Mouse (Mus musculus) 3T3-L1 (cell line): ENCODE measurements around the gene Mms19.
A peak's percentile ranks its signal among the peaks of the same experiment; 100 is the strongest.

ENCODE experiments used
- DNase-seq: peaks from one replicate; pipeline ENCODE4 v3.0.0-alpha.2; 2015; ENCODE audit warnings: low read depth, low spot score

Mms19 gene

DNA sequence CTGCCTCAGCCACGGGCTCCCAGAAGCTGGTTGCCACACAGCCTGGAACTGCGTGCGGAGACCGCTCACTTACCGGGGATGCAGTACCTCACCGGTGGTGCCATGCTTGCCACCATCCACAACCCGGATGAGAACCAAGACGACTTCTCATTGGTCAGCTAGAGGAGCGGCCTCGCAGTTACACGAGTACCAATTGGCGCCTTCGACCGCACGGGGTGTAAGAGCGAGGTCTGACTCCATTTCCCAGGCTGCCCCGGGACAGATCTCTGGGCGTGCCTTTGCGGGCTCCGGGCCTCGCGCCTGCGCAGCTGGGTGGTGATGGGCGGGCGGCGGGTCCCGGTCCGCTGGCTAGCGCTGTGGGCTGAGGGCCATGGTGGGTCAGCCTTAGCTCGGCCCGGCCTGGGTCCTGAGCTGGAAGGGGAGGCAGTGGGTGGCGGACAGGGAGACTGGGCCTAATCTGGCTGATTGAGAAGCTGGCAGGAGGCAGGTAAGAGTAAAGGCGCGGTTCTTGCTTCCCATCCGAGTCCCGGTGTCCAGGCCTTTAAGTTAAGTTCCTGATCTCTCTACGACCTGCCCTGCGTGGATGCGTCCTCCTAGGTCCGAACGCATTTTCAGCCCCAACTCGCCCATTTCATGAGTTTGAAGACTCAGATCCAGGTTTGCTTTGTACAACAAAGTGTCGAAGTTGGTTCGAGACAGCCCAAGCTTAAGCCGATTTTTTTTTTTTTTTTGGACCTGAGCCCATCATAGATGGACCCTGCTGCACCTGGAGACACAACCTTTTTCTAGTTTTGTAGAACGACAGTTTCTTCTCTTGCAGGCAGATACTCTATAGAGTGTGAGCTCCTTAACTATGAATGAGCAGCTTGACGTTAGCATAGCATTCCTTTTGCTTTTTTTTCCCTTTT is 47.5 kb downstream of the Mms19 start, which contains the start of the genes Exosc1 and Zdhhc16:
Gene Exosc1, minus strand, starts transcription at position 245 of the 908 bp plus-strand sequence.
Gene Zdhhc16, plus strand, starts transcription at position 302 of the 908 bp plus-strand sequence.
- peak; percentile 100 for DNase-seq

DNA sequence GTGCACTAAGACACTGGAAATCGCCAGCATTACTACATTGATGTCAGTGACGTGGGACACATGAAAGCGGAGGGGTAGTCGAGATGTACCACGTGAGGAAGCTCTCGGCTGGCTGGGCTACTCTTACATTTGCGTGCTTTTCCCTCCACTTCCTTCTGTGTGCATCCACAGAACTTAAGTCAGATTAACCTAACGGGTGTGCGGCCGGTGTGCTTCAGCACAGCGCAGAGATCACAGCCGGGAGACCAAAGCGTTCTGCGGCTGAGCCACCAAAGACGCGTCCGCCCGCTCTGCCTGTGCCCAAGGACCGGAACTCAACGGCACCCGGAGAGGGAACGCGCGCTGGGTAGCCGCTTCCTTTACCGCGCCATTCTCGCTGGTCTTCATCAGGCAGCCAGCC is 48.3 kb downstream of the Mms19 start:
- DNase-seq = peak; percentile 45

DNA sequence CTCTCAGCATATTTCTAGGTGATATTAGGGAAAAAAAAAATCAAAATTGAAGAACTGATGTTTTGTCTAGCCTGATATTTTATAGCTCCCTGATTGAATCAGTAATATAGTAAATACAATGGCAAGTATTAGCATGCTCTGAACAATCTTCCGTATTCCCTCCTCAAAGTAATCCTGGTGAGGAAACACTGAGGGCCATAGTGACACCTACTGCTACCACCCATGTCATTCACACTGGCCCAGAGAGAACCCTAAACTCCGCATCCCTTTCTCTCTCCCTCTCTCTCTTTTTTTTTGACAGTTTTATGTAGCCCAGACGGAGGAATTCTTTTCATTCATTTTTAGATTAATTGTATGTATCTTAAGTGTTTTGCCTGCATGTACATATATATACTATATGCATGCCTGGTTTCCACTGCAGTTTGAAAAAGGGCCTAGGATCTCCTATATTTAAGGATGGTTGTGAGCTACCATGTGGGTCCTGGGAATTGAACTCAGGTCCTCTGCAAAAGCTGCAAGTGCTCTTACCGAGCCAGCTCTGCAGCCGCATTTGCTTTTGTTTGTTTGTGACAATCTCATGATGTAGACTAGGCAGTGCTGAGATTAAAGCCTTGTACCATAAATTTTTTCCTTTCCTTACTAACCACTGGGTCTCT is 60.4 kb downstream of the Mms19 start:
- DNase-seq = no peak

DNA sequence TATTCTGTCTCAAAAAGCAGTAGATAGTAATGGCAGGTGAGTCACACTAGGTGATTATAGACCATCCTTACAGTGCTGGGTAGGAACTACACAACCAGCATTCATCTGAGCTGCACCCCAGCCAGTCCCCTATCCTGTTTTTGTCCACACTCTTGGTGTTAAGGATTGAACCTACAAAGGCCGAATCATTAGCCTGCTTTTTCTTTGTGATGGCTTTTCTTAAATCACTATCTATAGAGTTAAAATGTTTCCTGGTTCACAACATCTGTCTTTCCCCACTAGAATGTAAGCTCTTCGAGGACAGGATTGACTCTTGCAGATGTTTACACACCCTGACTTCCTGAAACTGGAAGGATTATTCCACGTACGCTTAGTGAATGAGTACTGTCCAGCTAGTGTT is 61.5 kb downstream of the Mms19 start:
- no peak for DNase-seq

- DNase-seq = no peak
Observed at GRCm38 (mm10) chr19:41916853-41917252, 64.1 kb downstream of the Mms19 start.

DNA sequence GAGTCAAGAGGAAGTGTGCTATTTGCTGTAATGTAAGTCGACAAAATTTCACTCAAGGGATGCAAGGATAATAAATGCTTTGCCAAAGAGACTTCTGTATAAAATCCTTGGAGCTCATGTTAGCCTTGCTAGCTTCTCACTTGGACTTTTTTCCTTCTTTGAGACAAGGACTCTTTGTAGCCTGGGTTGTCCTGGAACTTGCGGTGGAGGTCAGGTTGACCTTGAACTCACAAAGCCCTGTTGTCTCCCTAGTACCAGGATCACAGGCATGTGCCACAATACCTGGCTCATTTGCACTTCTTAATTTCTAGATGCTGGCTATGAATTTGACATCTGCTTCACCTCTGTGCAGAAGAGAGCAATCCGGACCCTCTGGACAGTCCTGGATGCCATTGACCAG is 65.7 kb downstream of the Mms19 start:
- no peak for DNase-seq

DNA sequence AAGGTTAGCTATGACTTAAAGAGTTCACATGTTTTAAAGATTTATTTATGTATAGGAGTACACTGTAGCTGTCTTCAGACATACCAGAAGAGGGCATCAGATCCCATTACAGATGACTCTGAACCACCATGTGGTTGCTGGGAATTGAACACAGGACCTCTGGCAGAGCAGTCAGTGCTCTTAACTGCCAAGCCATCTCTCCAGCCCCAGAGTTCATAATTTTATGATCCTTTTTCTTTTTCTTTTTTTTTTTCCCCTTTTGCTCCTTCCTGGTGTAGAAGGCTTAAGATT is 66.4 kb downstream of the Mms19 start:
- peak; percentile 47 for DNase-seq

DNA sequence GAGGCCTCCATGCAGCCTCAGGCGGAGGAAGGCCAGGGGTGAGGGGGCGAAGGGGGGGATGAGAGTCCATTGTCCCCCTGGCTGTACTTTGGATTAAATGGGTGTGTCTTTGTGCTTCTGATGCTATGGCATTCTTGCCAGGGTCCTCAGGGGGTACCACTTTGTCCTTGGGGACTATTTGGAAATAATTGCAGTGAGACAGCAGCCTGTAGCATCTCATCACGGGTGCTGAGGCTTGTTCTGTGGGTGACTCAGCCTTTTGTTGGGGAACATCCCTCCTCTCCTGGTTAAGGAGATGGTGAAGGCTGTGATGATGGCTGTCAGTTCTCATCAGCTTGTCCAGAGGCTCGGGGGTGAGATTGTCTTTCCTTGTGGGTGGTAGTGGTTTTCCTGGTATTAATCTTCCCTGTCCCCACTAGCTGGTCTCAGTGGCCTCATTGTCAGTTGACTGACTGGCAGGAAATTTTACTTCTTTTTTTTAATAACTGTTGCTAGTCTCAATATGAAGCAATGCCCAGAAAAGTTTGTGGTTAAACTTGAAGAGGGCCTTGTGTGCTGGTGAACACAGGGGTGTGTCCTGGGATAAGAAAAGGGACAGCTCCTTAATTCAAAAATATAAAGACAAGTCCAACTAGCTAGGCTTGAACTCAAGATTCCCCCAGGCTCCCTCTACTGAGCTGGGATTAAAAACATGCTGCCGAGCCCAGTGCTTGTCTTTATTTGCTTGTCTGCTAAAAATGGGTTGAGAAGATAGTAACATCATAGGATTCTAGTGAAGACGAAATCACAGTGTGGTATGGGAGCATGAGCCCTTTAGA is 67.0 kb downstream of the Mms19 start:
- DNase-seq = peak; percentile 63

GRCm38 (mm10) chr19:41912121-41913080 is 68.6 kb downstream of the Mms19 start:
- DNase-seq = peak; percentile 60

DNA sequence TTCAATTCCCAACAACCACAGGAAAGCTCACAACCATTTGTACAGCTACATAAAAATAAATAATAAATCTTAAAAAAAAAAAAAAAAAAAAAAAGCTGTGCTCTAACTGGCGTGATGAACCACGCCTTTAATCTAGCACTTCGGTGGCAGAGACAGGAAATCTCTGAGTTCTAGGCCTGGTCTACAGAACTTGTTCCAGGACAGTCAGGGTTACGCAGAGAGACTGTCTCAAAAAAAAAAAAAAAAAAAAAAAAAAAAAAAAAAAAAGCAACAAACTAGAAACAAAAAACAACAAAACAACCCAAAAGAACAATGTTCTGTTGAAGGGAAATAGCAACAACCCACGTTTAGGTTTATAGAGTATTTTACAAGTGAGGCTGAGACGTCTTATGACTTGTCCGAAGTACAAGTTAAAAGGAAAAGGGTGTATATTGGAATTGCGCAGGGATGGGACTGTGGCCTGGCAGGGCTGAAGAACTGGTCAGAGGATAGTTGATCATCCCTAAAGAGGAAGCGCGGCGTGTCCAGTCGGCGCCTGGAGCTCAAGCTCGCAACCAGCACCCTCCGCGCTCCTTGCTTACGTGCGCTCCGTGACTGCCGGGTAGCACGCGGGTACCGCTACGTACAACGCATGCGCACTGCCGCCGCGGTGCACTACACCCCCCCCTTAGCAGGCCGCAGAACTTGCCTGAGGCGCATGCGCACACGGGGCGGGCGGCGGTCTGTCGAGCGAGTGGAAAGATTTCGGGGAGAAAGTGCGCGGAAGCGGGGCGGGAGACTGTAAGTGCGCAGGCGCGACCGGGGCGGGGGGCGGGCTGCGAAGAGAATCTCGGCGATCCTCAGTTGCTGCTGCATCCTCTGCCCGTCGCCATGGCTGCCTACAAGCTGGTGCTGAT is 69.5 kb downstream of the Mms19 start, which contains the start of gene Pgam1:
Gene Pgam1, plus strand, starts transcription at position 746 of the 896 bp plus-strand sequence.
- DNase-seq = peak; percentile 99

- DNase-seq = no peak
Observed at GRCm38 (mm10) chr19:41910396-41910795, 70.6 kb downstream of the Mms19 start.

- DNase-seq = peak; percentile 26
Observed at GRCm38 (mm10) chr19:41908736-41909135, 72.2 kb downstream of the Mms19 start.

DNA sequence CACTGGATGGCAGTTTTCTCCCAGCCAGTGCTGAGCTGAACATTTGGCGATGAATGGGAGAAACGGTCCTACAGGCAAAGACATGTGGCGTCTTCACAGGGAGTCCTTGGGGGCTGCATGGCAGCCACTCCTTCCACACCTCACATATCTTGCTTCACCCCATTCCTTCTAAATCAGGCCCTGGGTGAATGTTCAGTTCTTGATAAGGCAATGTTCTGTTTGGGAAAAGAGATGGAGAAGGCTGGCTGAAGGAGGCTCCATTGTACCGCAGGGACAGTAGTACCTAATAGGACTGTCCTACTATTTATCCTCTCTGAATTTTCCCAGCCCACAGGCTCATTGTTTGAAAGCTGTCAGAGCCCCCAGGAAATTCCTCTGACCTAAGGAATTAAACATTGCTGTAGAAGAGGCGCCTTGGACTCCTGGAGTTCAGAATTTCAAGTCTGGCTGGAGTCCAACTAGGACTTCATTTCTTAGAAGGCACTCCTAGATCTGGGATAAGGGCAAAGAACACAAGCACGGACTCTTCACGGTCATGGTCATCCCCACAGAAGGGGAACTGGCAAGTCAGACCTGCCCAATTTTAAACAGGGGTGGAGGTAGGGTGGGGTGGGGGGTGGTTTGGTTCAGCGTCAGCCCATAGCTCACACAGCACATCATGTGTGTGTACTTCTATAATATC is 73.7 kb downstream of the Mms19 start:
- no peak for DNase-seq

GRCm38 (mm10) chr19:41906311-41907078 is 74.5 kb downstream of the Mms19 start:
- no peak for DNase-seq

- no peak for DNase-seq
Observed at GRCm38 (mm10) chr19:41905246-41905645, 75.7 kb downstream of the Mms19 start.

DNA sequence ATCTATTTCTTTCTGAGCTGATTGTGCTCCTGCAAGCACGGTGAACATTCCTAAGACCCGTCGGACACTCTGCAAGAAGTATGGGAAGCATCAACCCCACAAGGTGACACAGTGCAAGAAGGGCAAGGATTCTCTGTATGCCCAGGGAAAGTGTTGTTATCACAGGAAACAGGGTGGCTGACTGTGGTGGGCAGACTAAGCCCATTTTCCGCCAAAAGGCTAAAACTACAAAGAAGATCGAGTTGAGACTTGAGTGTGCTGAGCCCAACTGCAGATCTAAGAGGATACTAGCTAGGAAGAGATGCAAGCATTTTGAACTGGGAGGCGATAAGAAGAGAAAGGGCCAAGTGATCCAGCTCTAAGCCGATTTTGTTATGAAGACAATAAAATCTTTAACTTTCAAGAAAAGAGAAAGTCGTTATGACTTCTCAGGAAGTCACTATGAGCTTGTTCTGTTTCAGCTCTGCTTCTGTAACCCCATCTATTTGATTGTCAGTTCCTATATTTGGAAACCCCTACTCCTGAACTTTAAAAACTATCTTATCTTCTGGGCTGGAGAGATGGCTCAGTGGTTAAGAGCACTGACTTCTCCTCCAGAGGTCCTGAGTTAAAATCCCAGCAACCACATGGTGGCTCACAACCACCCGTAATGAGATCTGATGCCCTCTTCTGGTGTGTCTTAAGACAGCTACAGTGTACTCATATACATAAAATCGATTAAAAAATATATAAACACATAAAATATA is 77.9 kb downstream of the Mms19 start:
- no peak for DNase-seq

DNA sequence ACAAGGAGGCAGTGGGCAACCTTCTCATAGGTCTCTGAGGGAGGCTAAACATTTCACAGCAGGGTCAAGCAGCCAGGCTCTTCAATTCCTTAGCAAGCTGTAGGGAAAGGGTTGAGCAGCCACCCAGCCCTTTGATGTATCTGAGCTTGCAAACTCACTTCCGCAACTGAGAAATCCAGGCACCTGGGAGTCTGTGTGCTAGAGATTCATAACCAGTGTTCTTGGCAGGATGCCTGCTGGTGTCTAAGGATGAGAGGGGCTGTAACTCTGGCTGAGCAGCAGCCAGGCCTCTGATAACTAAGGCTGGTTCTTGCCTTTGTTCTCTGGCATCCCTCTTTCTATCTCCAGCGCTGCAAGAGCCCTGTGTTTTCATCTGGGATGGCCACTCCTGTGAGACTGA is 79.3 kb downstream of the Mms19 start:
- DNase-seq = no peak
